8 mouse cellular contexts compared by ENCODE assay signal in the genomic region with DNA sequence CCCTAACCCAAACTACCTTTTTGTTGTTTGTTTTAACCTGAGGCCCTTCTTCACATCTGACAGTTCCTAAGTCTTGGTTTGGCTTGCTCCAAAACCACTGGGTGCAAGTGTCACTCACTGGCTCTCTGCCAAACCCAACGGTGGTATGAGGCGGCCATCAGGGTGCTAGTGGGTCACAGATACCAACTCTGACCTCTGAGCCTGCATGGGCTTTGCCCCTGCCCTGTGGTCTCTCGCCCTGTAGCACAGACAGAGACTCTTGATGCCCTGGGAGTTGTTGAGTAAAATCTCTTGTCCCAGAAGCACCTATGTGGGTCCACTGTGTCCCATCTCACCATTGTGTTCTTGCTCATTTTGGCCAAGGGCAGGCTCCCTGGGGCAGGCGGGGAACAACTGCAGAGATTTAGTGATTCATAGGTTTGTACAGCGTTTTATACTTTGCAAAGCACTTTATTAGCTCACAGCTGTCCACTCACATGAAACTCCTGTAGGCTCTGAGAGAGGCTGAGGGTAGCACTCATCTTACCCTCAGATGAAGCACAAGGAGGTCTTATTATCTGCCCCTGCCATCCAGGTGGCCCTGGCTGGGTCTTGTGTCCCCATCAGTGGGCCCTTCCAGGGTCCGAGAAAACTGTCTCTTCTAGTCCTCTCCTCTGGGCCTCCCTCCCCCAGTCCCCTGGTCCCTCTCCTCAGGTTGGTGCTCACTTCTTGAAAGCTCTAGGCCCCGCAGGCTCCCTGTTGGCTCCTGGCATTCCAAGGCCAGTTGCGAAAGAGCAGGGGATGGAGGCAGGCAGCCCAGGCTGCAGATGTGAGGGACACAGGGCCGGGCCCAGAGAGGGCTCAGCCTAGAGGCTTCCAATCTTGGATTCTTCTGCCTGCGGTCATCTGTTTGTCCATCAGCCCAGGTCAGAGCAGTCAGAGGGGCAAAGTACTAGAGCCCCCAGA. TPM values are rescaled to one million over a fixed set of nuclear protein-coding genes. Genes with fewer than 3 reads are reported as not detected.
A peak's percentile ranks its signal among the peaks of the same experiment; 100 is the strongest.
DNase-seq lines count a peak whose midpoint lies in the region; ATAC-seq and TF ChIP-seq lines count a peak whose summit lies in the region.

No protein-coding gene starts in this region.

- ATAC-seq in kidney, postnatal 0 days (replicated peaks; ENCODE audit: low FRiP score, low read depth) = no peak
- no peak for ATAC-seq in forebrain, postnatal 0 days
- no peak for ATAC-seq in limb, embryonic 14.5 days (ENCODE audit: low FRiP score, low read depth)

- no peak overlapping the region for H3K9ac ChIP-seq in kidney, postnatal 0 days (ENCODE audit: low read depth, low read length)
- H3K9ac ChIP-seq in forebrain, postnatal 0 days = peak overlapping the region; percentile 79
- H3K9ac ChIP-seq in limb, embryonic 14.5 days (ENCODE audit: low read depth, low read length, severe bottlenecking) = peak overlapping the region; percentile 79; the same call in 1 of the 2 replicates

- no peak for DNase-seq in kidney, postnatal 0 days (ENCODE audit: low spot score)
- DNase-seq in kidney, postnatal 14 days = no peak
- peak; percentile 68 for DNase-seq in adipocyte (ENCODE audit: low spot score)
- DNase-seq in forebrain, postnatal 0 days = no peak
- DNase-seq in limb, embryonic 14.5 days (ENCODE audit: low spot score) = no peak
- no peak for DNase-seq in thymus, adult 18-20 months
- DNase-seq in retina, embryonic 14.5 days (ENCODE audit: low spot score) = no peak
- DNase-seq in frontal cortex, postnatal 25 days (ENCODE audit: low spot score in 2 of 2) = no peak

- H3K27ac ChIP-seq in kidney, postnatal 0 days = no peak overlapping the region
- peak overlapping the region; percentile 81; the same call in 1 of the 2 replicates for H3K27ac ChIP-seq in forebrain, postnatal 0 days (ENCODE audit: low read depth, low read length)
- no peak overlapping the region for H3K27ac ChIP-seq in limb, embryonic 14.5 days (replicated peaks; ENCODE audit: low read depth, low read length)

- peaks cover 17% of the 10 kb centered on the region for H3K36me3 ChIP-seq in kidney, postnatal 0 days (ENCODE audit: insufficient read depth, low read length)
- peaks cover 43% of the 10 kb centered on the region for H3K36me3 ChIP-seq in forebrain, postnatal 0 days (ENCODE audit: insufficient read depth)
- H3K36me3 ChIP-seq in limb, embryonic 14.5 days (ENCODE audit: control insufficient read depth, insufficient read depth, low read length) = peaks cover 33% of the 10 kb centered on the region

- H3K4me3 ChIP-seq in kidney, postnatal 0 days (replicated peaks; ENCODE audit: low read depth, low read length) = peak overlapping the region; percentile 76; the same call in 1 of the 2 replicates
- H3K4me3 ChIP-seq in forebrain, postnatal 0 days (ENCODE audit: low read depth, low read length) = peak overlapping the region; percentile 54; the same call in 1 of the 2 replicates
- H3K4me3 ChIP-seq in limb, embryonic 14.5 days (replicated peaks; ENCODE audit: low read length) = peak overlapping the region; percentile 64; the same call in 1 of the 2 replicates

- H3K27me3 ChIP-seq in kidney, postnatal 0 days (ENCODE audit: insufficient read depth, low read length) = no peaks in the 10 kb centered on the region
- no peaks in the 10 kb centered on the region for H3K27me3 ChIP-seq in forebrain, postnatal 0 days (ENCODE audit: insufficient read depth, low read length)
- H3K27me3 ChIP-seq in limb, embryonic 14.5 days (ENCODE audit: control insufficient read depth, insufficient read depth, low read length) = no peaks in the 10 kb centered on the region

- no peaks in the 10 kb centered on the region for H3K9me3 ChIP-seq in kidney, postnatal 0 days (replicated peaks; ENCODE audit: low read length)
- H3K9me3 ChIP-seq in forebrain, postnatal 0 days (ENCODE audit: low read length) = no peaks in the 10 kb centered on the region
- H3K9me3 ChIP-seq in limb, embryonic 14.5 days (ENCODE audit: control insufficient read depth, low read length) = no peaks in the 10 kb centered on the region

- TF ChIP-seq POLR2A in limb, embryonic 14.5 days (IDR thresholded peaks at IDR 0.05; ENCODE audit: borderline replicate concordance, extremely low read depth, insufficient read depth, insufficient read length) = no peak

- TF ChIP-seq CTCF in kidney, postnatal 0 days (IDR thresholded peaks at IDR 0.05; ENCODE audit: low read depth) = no peak
- no peak for TF ChIP-seq CTCF in forebrain, postnatal 0 days (IDR thresholded peaks at IDR 0.05; ENCODE audit: low read depth)

- H3K4me1 ChIP-seq in kidney, postnatal 0 days (replicated peaks; ENCODE audit: insufficient read depth, low read length) = peaks cover 3% of the 10 kb centered on the region; the same call in 1 of the 2 replicates
- H3K4me1 ChIP-seq in forebrain, postnatal 0 days (ENCODE audit: insufficient read depth) = peaks cover 6% of the 10 kb centered on the region; the same call in 1 of the 2 replicates
- peaks cover 6% of the 10 kb centered on the region for H3K4me1 ChIP-seq in limb, embryonic 14.5 days (ENCODE audit: control insufficient read depth, insufficient read depth, low read length)

- peak overlapping the region; percentile 96; the same call in 1 of the 2 replicates for H3K4me2 ChIP-seq in kidney, postnatal 0 days (ENCODE audit: low read length)
- peak overlapping the region; percentile 93 for H3K4me2 ChIP-seq in forebrain, postnatal 0 days (ENCODE audit: low read depth)
- H3K4me2 ChIP-seq in limb, embryonic 14.5 days (replicated peaks; ENCODE audit: low read depth, low read length, severe bottlenecking) = peak overlapping the region; percentile 95

- WGBS in kidney, postnatal 0 days = 76% methylated on average over 10 of the region's 10 CpGs
- WGBS in forebrain, postnatal 0 days = 79% methylated on average over 10 of the region's 10 CpGs
- 72% methylated on average over 10 of the region's 10 CpGs for WGBS in limb, embryonic 14.5 days

RNA-seq across cellular contexts. Expression of a gene that starts 1.7 kb away (rescaled TPM):
- polyA plus RNA-seq in kidney, postnatal 0 days (2015; fragmentation: Nextera tagmentation; extraction: Ambion mirVana) = 28.4 and 29.5 TPM in 2 replicates
- 26.4 and 31.4 TPM in 2 replicates for total RNA-seq in forebrain, postnatal 0 days (2014; rRNA removed)
- 53.4 and 55.5 TPM in 2 replicates for polyA plus RNA-seq in forebrain, postnatal 0 days (2015; fragmentation: Nextera tagmentation; extraction: Ambion mirVana)
- 20.6 and 22.2 TPM in 2 replicates for polyA plus RNA-seq in limb, embryonic 14.5 days (2012; rRNA removed)
- polyA plus RNA-seq in limb, embryonic 14.5 days (2014; fragmentation: Nextera tagmentation; extraction: Ambion mirVana) = 12.1 and 14.1 TPM in 2 replicates

RNA-seq across cellular contexts. Expression of a gene that starts 9.2 kb away (rescaled TPM):
- 207 and 220 TPM in 2 replicates for polyA plus RNA-seq in kidney, postnatal 0 days (2015; fragmentation: Nextera tagmentation; extraction: Ambion mirVana)
- total RNA-seq in forebrain, postnatal 0 days (2014; rRNA removed) = 91.9 and 99.3 TPM in 2 replicates
- polyA plus RNA-seq in forebrain, postnatal 0 days (2015; fragmentation: Nextera tagmentation; extraction: Ambion mirVana) = 145 and 171 TPM in 2 replicates
- polyA plus RNA-seq in limb, embryonic 14.5 days (2012; rRNA removed) = 95.8 and 98.7 TPM in 2 replicates
- 170 and 174 TPM in 2 replicates for polyA plus RNA-seq in limb, embryonic 14.5 days (2014; fragmentation: Nextera tagmentation; extraction: Ambion mirVana)

RNA-seq across cellular contexts. Expression of a gene that starts 17.1 kb away (rescaled TPM):
- 0.07 and 0.10 TPM in 2 replicates for polyA plus RNA-seq in kidney, postnatal 0 days (2015; fragmentation: Nextera tagmentation; extraction: Ambion mirVana)
- total RNA-seq in forebrain, postnatal 0 days (2014; rRNA removed) = not detected in 2 replicates
- polyA plus RNA-seq in forebrain, postnatal 0 days (2015; fragmentation: Nextera tagmentation; extraction: Ambion mirVana) = 0.06 and 0.12 TPM in 2 replicates
- 1.5 and 2.0 TPM in 2 replicates for polyA plus RNA-seq in limb, embryonic 14.5 days (2012; rRNA removed)
- 1.4 and 2.1 TPM in 2 replicates for polyA plus RNA-seq in limb, embryonic 14.5 days (2014; fragmentation: Nextera tagmentation; extraction: Ambion mirVana)

RNA-seq across cellular contexts. Expression of a gene that starts 42.4 kb away (rescaled TPM):
- polyA plus RNA-seq in kidney, postnatal 0 days (2015; fragmentation: Nextera tagmentation; extraction: Ambion mirVana) = 0.03 and 0.08 TPM in 2 replicates
- total RNA-seq in forebrain, postnatal 0 days (2014; rRNA removed) = 124 and 128 TPM in 2 replicates
- 15.5 and 17.0 TPM in 2 replicates for polyA plus RNA-seq in forebrain, postnatal 0 days (2015; fragmentation: Nextera tagmentation; extraction: Ambion mirVana)
- 0.30 and 0.44 TPM in 2 replicates for polyA plus RNA-seq in limb, embryonic 14.5 days (2012; rRNA removed)
- 0.04 and 0.07 TPM in 2 replicates for polyA plus RNA-seq in limb, embryonic 14.5 days (2014; fragmentation: Nextera tagmentation; extraction: Ambion mirVana)
